Mouse (Mus musculus): ENCODE measurements around the gene Olfr654.
A peak's percentile ranks its signal among the peaks of the same experiment; 100 is the strongest.

Olfr654 gene

GRCm38 (mm10) chr7:104586725-104587124 is at the start of gene Olfr654:
Gene Olfr654, plus strand, starts transcription at chr7:104587025.
- DNase-seq (ENCODE audit: low spot score in 2 of 2): no peak

- no peak for DNase-seq (ENCODE audit: low spot score in 2 of 2)
Measured at GRCm38 (mm10) chr7:104549833-104550232, 37.0 kb upstream of the Olfr654 start, which contains the start of gene Olfr651. Gene Olfr651, plus strand, starts transcription at chr7:104550133.

GRCm38 (mm10) chr7:104552700-104553099 is 34.1 kb upstream of the Olfr654 start:
- no peak for DNase-seq (ENCODE audit: low spot score in 2 of 2)

DNA sequence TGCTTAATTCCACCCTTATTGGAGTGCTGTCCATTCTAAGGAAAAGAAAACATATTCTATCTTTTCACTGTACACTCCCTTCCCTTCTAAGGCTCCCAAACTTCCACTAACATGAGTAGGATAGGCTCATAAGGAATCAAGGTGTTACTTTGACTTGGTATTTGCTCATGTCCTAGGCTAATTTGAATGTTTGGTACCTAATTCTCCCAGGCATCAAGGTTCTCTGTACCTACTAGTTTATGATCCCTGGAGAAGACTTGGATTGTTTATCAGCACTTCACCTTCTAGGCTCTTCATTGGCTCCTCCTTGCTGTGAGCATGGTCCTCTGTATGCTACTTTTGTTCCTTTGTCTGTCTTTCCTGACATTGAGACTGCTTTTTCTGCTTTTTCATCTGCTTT is 26.2 kb upstream of the Olfr654 start, which contains the start of gene Olfr652:
Gene Olfr652, plus strand, starts transcription at position 301 of the 400 bp plus-strand sequence.
- no peak for DNase-seq (ENCODE audit: low spot score in 2 of 2)

DNA sequence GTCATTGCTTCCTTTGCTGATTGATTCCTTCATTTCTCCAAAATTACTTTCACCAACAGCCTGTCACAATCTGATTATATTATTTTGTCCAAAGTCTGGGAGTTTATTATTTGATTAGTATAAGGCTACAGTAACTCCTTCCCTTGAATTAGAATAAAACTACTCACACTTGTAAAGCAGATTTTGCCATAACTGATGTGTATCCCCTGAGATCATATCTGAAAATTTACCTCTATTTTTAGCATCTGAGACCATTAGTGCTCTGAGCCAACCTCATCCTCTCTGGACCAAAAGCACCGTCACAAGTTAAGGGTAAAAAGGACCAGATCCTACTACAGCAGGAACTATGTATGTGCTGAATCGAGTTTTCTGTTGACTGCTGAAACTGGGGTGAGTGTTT is 9.8 kb upstream of the Olfr654 start, which contains the start of gene Olfr653:
Gene Olfr653, plus strand, starts transcription at position 301 of the 400 bp plus-strand sequence.
- DNase-seq (ENCODE audit: low spot score in 2 of 2): no peak

DNA sequence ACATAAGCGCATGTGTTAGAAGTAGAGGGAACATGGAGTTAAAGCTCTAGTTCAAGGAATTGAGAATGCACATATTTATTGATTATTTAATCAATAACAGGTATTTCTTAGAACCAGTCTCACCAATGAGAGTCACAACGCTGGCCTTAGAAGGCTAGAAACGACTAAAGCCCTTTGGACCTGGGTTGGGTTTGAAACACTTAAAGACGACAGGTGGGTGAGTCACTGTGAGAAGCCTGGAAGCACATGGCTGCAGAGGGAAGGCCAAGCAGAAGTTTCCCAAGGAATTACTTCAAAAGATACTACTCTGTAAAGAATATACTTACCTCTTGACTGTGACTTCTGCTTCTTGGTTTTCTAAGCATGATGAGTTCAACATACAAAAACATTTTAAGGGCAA is 6.0 kb upstream of the Olfr654 start:
- no peak for DNase-seq (ENCODE audit: low spot score in 2 of 2)

DNA sequence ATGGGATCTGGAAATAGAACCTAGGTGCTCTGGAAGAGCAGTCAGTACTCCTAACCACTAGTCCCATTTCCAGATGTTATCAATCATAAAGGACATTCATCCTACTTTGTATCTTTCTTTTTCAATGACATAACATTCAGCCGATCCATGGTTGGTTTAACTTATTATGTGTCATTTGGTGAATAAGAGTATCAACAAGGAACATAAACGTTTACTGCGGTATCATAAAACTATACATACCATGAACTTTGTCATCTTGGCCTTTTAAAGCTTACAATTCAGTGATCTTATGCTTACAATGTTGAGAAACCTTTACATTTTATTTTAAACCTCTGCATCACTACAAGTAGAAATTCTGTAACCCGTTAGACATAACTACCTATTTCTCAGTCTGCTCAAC is 5.4 kb upstream of the Olfr654 start:
- DNase-seq (ENCODE audit: low spot score in 2 of 2): no peak

DNA sequence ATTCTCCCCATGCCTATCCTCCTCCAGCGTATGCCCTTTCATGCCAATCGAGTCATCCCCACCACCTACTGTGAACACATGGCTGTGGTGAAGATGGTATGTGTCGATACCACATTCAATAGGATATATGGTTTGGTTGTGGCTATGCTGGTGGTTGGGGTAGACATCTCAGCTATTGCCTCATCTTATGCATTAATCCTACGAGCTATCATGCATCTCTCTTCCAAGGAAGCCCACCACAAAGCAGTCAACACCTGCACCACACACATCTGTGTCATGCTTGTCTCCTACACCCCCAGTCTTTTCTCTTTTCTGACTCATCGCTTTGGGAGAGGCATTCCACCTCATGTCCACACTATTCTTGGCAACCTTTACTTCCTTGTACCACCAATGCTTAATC is 1.4 kb downstream of the Olfr654 start:
- DNase-seq (ENCODE audit: low spot score in 2 of 2): no peak

GRCm38 (mm10) chr7:104601679-104602078 is 14.9 kb downstream of the Olfr654 start, which contains the start of gene Olfr655:
Gene Olfr655, minus strand, starts transcription at chr7:104601779.
- DNase-seq (ENCODE audit: low spot score in 2 of 2): no peak

DNA sequence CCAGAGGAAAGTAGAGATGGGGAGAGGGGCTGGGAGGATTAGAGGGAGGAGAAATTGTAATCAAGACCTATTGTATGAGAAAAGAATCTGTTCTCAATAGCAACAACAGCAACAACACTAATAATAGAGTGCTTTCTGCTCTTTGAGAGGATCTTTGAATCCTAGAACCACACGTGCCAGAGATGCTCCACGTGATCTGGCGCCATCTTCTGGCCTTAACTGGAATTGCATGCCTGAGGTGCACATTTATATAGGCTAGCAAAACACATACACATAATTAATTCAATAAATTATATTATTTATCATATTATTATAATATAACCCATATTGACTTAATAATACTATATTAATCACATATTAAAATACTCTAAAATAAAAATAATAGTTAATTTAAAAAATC is 16.3 kb downstream of the Olfr654 start:
- DNase-seq (ENCODE audit: low spot score in 2 of 2): peak in 1 of 2 experiments; percentile 5

DNA sequence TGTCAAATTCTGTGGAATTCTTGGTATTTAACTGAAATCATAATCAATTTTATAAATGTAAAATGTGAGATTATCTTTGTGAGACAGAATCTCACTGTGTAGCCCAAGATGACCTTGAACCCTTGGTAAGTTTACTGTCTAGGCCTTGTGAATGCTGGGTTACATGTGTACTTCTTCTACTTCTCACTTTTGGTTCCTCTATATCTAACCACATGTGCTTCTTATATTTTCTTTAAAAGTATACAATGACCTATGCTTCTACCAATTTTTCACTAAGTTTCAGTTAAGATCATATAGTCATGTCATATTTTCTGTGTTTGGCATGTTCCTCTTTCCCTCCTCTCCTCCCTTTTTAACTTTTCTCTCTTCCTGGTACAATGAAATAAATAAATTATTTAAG is 17.9 kb downstream of the Olfr654 start:
- no peak for DNase-seq (ENCODE audit: low spot score in 2 of 2)

DNA sequence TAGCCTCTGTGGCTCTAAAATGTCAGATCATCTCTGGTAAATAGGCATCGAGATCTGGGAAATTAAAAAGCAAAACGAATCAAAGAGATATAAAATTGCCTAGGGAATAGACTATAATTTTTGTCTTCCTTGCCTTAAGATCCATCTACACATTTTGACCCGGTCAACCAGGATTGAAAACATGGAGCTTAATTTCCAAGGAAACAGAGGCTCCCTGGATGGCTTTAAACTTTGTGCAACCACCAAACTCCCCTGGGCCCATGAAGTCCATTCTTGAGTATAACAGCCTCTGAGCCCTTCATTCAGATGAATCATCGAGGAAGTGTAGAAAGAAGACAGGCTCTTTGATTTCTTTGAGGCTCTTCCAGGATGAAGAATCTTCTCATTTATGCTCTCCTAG is 26.8 kb downstream of the Olfr654 start, which contains the start of gene Olfr656:
Gene Olfr656, plus strand, starts transcription at position 301 of the 400 bp plus-strand sequence.
- no peak for DNase-seq (ENCODE audit: low spot score in 2 of 2)

DNA sequence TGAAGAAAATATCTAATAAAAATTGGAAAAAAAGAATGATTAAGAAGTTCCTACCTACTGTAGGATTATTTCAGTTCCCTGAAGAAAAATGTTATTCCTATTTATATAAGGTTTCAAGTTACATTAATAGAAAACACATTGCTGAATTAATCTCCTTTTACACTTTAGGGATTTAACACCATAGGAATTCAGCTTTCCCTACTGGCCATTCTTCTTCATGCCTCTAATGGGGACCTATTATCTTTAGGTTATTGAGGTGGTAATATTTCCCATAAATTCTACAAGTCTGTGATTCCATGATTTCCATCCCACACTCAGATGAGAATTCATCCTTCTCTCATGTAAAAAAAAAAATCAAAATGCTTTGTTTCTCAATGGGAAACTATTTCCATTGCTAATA is 37.7 kb downstream of the Olfr654 start, which contains the start of gene Olfr657:
Gene Olfr657, plus strand, starts transcription at position 301 of the 400 bp plus-strand sequence.
- no peak for DNase-seq (ENCODE audit: low spot score in 2 of 2)

Data from urinary bladder, adult 18-20 months (tissue).